Mouse (Mus musculus): ENCODE data around the gene Dnajb2. TPM values are rescaled to one million over a fixed set of nuclear protein-coding genes. Genes with fewer than 3 reads are reported as not detected.

The Dnajb2 gene
- 24.2 and 27.6 TPM in 2 replicates for polyA plus RNA-seq (2012)

- Histone ChIP-seq H3K4me1 (ENCODE audit: control insufficient read depth) (peaks cover 82% of the 10 kb centered on the region), H3K27me3 (ENCODE audit: control insufficient read depth) (no peaks in the 10 kb centered on the region), H3K9me3 (ENCODE audit: control insufficient read depth, low read length) (no peaks in the 10 kb centered on the region), H3K4me3 (replicated peaks) (peak within 1 kb of the TSS; percentile 69), H3K36me3 (ENCODE audit: control insufficient read depth) (peaks cover 43% of the 10 kb centered on the region)
- TF ChIP-seq TAL1 (IDR thresholded peaks at IDR 0.05; ENCODE audit: low read length), result peak; percentile 92
- peak; percentile 95 for TF ChIP-seq GATA1 (IDR thresholded peaks at IDR 0.05; ENCODE audit: low read length)
Observed at GRCm38 (mm10) chr1:75236117-75237050, at the start of gene Dnajb2. TSS of gene Dnajb2 (plus strand) at chr1:75236406.

- no peak for TF ChIP-seq TAL1 (IDR thresholded peaks at IDR 0.05; ENCODE audit: low read length)
- TF ChIP-seq GATA1 (IDR thresholded peaks at IDR 0.05; ENCODE audit: low read length), result no peak
Observed at GRCm38 (mm10) chr1:75187126-75187525, 49.1 kb upstream of the Dnajb2 start.

GRCm38 (mm10) chr1:75187914-75188483, 48.2 kb upstream of the Dnajb2 start:
- no peaks in the 10 kb centered on the region for H3K27me3 ChIP-seq (ENCODE audit: control insufficient read depth)
- peaks cover 79% of the 10 kb centered on the region for H3K36me3 ChIP-seq (ENCODE audit: control insufficient read depth)
- TF ChIP-seq GATA1 (IDR thresholded peaks at IDR 0.05; ENCODE audit: low read length) (no peak), TAL1 (IDR thresholded peaks at IDR 0.05; ENCODE audit: low read length) (no peak)
- no peaks in the 10 kb centered on the region for H3K9me3 ChIP-seq (ENCODE audit: control insufficient read depth, low read length)
- H3K4me3 ChIP-seq (replicated peaks), result no peak overlapping the region
- peaks cover 57% of the 10 kb centered on the region for H3K4me1 ChIP-seq (ENCODE audit: control insufficient read depth)

More at GRCm38 (mm10) chr1:75187126-75187525, 49.1 kb upstream of the Dnajb2 start:
- H3K27me3 ChIP-seq (ENCODE audit: control insufficient read depth), result no peaks in the 10 kb centered on the region; the same call in 1 of the 2 replicates
- H3K4me1 ChIP-seq (ENCODE audit: control insufficient read depth), result peaks cover 52% of the 10 kb centered on the region
- peaks cover 88% of the 10 kb centered on the region for H3K36me3 ChIP-seq (ENCODE audit: control insufficient read depth)
- H3K4me3 ChIP-seq (replicated peaks), result no peak overlapping the region
- H3K9me3 ChIP-seq (ENCODE audit: control insufficient read depth, low read length), result peaks cover 7% of the 10 kb centered on the region

- Histone ChIP-seq H3K9me3 (ENCODE audit: control insufficient read depth, low read length) (no peaks in the 10 kb centered on the region), H3K4me3 (replicated peaks) (peak overlapping the region; percentile 92)
Observed at GRCm38 (mm10) chr1:75190577-75190976, 45.6 kb upstream of the Dnajb2 start.

GRCm38 (mm10) chr1:75191258-75191621, 45.0 kb upstream of the Dnajb2 start:
- Histone ChIP-seq H3K4me3 (replicated peaks) (peak overlapping the region; percentile 92), H3K4me1 (ENCODE audit: control insufficient read depth) (peaks cover 56% of the 10 kb centered on the region), H3K36me3 (ENCODE audit: control insufficient read depth) (peaks cover 63% of the 10 kb centered on the region), H3K9me3 (ENCODE audit: control insufficient read depth, low read length) (no peaks in the 10 kb centered on the region), H3K27me3 (ENCODE audit: control insufficient read depth) (no peaks in the 10 kb centered on the region)
- TF ChIP-seq TAL1 (IDR thresholded peaks at IDR 0.05; ENCODE audit: low read length) (no peak), GATA1 (IDR thresholded peaks at IDR 0.05; ENCODE audit: low read length) (no peak)

More at GRCm38 (mm10) chr1:75190577-75190976, 45.6 kb upstream of the Dnajb2 start:
- no peaks in the 10 kb centered on the region for H3K27me3 ChIP-seq (ENCODE audit: control insufficient read depth)
- peaks cover 58% of the 10 kb centered on the region for H3K4me1 ChIP-seq (ENCODE audit: control insufficient read depth)
- TF ChIP-seq GATA1 (IDR thresholded peaks at IDR 0.05; ENCODE audit: low read length), result no peak; the same call in 1 of the 2 replicates
- no peak for TF ChIP-seq TAL1 (IDR thresholded peaks at IDR 0.05; ENCODE audit: low read length)
- H3K36me3 ChIP-seq (ENCODE audit: control insufficient read depth), result peaks cover 64% of the 10 kb centered on the region

GRCm38 (mm10) chr1:75191622-75192402, 44.4 kb upstream of the Dnajb2 start, which contains the start of the genes Ankzf1 and Atg9a:
TSS of gene Ankzf1 (plus strand) at chr1:75192151.
TSS of gene Atg9a (minus strand) at chr1:75192196.
- Histone ChIP-seq H3K9me3 (ENCODE audit: control insufficient read depth, low read length) (no peaks in the 10 kb centered on the region), H3K27me3 (ENCODE audit: control insufficient read depth) (no peaks in the 10 kb centered on the region), H3K4me3 (replicated peaks) (peak within 1 kb of the TSS; percentile 92), H3K4me1 (ENCODE audit: control insufficient read depth) (peaks cover 54% of the 10 kb centered on the region), H3K36me3 (ENCODE audit: control insufficient read depth) (peaks cover 63% of the 10 kb centered on the region)
- TF ChIP-seq GATA1 (IDR thresholded peaks at IDR 0.05; ENCODE audit: low read length), result no peak
- TF ChIP-seq TAL1 (IDR thresholded peaks at IDR 0.05; ENCODE audit: low read length), result no peak

GRCm38 (mm10) chr1:75192452-75192851, 43.8 kb upstream of the Dnajb2 start:
- peak overlapping the region; percentile 92 for H3K4me3 ChIP-seq (replicated peaks)
- peaks cover 54% of the 10 kb centered on the region for H3K4me1 ChIP-seq (ENCODE audit: control insufficient read depth)

GRCm38 (mm10) chr1:75201236-75201635, 35.0 kb upstream of the Dnajb2 start:
- Histone ChIP-seq H3K4me3 (replicated peaks) (no peak overlapping the region), H3K9me3 (ENCODE audit: control insufficient read depth, low read length) (no peaks in the 10 kb centered on the region), H3K27me3 (ENCODE audit: control insufficient read depth) (no peaks in the 10 kb centered on the region), H3K36me3 (ENCODE audit: control insufficient read depth) (peaks cover 39% of the 10 kb centered on the region), H3K4me1 (ENCODE audit: control insufficient read depth) (no peaks in the 10 kb centered on the region)
- TF ChIP-seq GATA1 (IDR thresholded peaks at IDR 0.05; ENCODE audit: low read length) (no peak), TAL1 (IDR thresholded peaks at IDR 0.05; ENCODE audit: low read length) (no peak)

More at GRCm38 (mm10) chr1:75192452-75192851, 43.8 kb upstream of the Dnajb2 start:
- TF ChIP-seq TAL1 (IDR thresholded peaks at IDR 0.05; ENCODE audit: low read length) (no peak), GATA1 (IDR thresholded peaks at IDR 0.05; ENCODE audit: low read length) (no peak)
- Histone ChIP-seq H3K9me3 (ENCODE audit: control insufficient read depth, low read length) (no peaks in the 10 kb centered on the region), H3K36me3 (ENCODE audit: control insufficient read depth) (peaks cover 60% of the 10 kb centered on the region), H3K27me3 (ENCODE audit: control insufficient read depth) (no peaks in the 10 kb centered on the region)

Measured in erythroblast, embryonic 14.5 days (primary cell).